Mouse (Mus musculus) testis, adult 2 months (tissue): ENCODE results near the gene Hsh2d.

Experiments
- CTCF ChIP-seq: fragments of 200-500 bp; IDR thresholded peaks from 2 replicates; pipeline ENCODE4 v1.5.1; 2012; ENCODE audit warnings: low read depth, mild to moderate bottlenecking, inconsistent platforms, low read length, moderate library complexity; ENCODE audit not compliant: control insufficient read depth, insufficient read depth, insufficient replicate concordance
- POLR2A ChIP-seq: fragments of 200-500 bp; IDR thresholded peaks from 2 replicates; pipeline ENCODE4 v1.6.1; 2012; ENCODE audit warnings: low read depth, mild to moderate bottlenecking, inconsistent platforms, low read length, moderate library complexity; ENCODE audit not compliant: control insufficient read depth

- TF ChIP-seq CTCF, result no peak
- TF ChIP-seq POLR2A, result no peak
Observed at GRCm38 (mm10) chr8:72190215-72190539, 739 bp downstream of the Hsh2d start.
